In genomic region chr9:65164870-65165269, GRCm38 (mm10) we compare ENCODE assay signal across 12 mouse cellular contexts. TPM values are rescaled to one million over a fixed set of nuclear protein-coding genes. Genes with fewer than 3 reads are reported as not detected.
DNase-seq lines count a peak whose midpoint lies in the region; ATAC-seq lines count a peak whose summit lies in the region.
"Had no signal": no experiment of that assay in that cellular context is flagged by ENCODE, and none has a peak within 500 bp of the region (broad histone marks: within the 10 kb centered on the region; RNA-seq: fewer than 3 reads in every experiment).

No protein-coding gene starts in this region.

- no peak for ATAC-seq in hindbrain, embryonic 16.5 days
- ATAC-seq: intestine, embryonic 16.5 days had no signal

- H3K4me2 ChIP-seq in hindbrain, embryonic 16.5 days (ENCODE audit: low read length), result no peak overlapping the region

- H3K27me3 ChIP-seq in hindbrain, embryonic 10.5 days (ENCODE audit: insufficient read depth, poor library complexity, severe bottlenecking), result peaks cover 6% of the 10 kb centered on the region; the same call in 1 of the 2 replicates
- H3K27me3 ChIP-seq in hindbrain, embryonic 16.5 days (replicated peaks; ENCODE audit: control insufficient read depth, insufficient read depth, low read length), result no peaks in the 10 kb centered on the region; the same call in 1 of the 2 replicates

- 22% methylated on average over 1 of the region's 1 CpGs for WGBS in hindbrain, embryonic 10.5 days
- WGBS in hindbrain, embryonic 16.5 days, result 14% methylated on average over 1 of the region's 1 CpGs

- H3K4me1 ChIP-seq in hindbrain, embryonic 10.5 days (replicated peaks), result peaks cover 98% of the 10 kb centered on the region
- H3K4me1 ChIP-seq in hindbrain, embryonic 16.5 days (ENCODE audit: control insufficient read depth, insufficient read depth, low read depth, low read length), result peaks cover 16% of the 10 kb centered on the region

- H3K9ac ChIP-seq in hindbrain, embryonic 16.5 days (ENCODE audit: low read depth, low read length), result no peak overlapping the region

- H3K9me3 ChIP-seq in hindbrain, embryonic 10.5 days, result no peaks in the 10 kb centered on the region
- no peaks in the 10 kb centered on the region for H3K9me3 ChIP-seq in hindbrain, embryonic 16.5 days (ENCODE audit: control insufficient read depth, low read length)

- H3K36me3 ChIP-seq in hindbrain, embryonic 10.5 days, result peaks cover 66% of the 10 kb centered on the region
- no peaks in the 10 kb centered on the region for H3K36me3 ChIP-seq in hindbrain, embryonic 16.5 days (ENCODE audit: control insufficient read depth, insufficient read depth, low read length)

- no peak overlapping the region for H3K4me3 ChIP-seq in hindbrain, embryonic 10.5 days
- H3K4me3 ChIP-seq in hindbrain, embryonic 16.5 days (ENCODE audit: low read length), result no peak overlapping the region

- no peak for DNase-seq in hindbrain, embryonic 10.5 days (ENCODE audit: low spot score)
- DNase-seq in lung, postnatal 36 days, result peak; percentile 15
- DNase-seq in lung, postnatal 4 days, result no peak
- peak; percentile 41 for DNase-seq in Muller cell, postnatal 12 days (ENCODE audit: inconsistent ontology term)
- peak; percentile 51 for DNase-seq in induced T-regulatory cell, adult 2 months (ENCODE audit: low read depth)
- DNase-seq in yolk sac, embryonic 10.5 days (ENCODE audit: low spot score), result no peak
- no peak for DNase-seq in neural tube, embryonic 10.5 days (ENCODE audit: extremely low spot score, low spot score)
- DNase-seq: heart, adult 18-20 months; spleen, adult 18-20 months; thymus, postnatal 4 days had no signal

- peak overlapping the region; percentile 71; the same call in 1 of the 2 replicates for H3K27ac ChIP-seq in hindbrain, embryonic 10.5 days
- no peak overlapping the region for H3K27ac ChIP-seq in hindbrain, embryonic 16.5 days (ENCODE audit: low read depth, low read length)

RNA-seq across cellular contexts. Expression of gene Igdcc3, which starts 23.9 kb away (rescaled TPM):
- polyA plus RNA-seq in hindbrain, embryonic 10.5 days (2016; fragmentation: Nextera tagmentation; extraction: Ambion mirVana), result 218 and 357 TPM in 2 replicates
- 4.4 and 9.0 TPM in 2 replicates for polyA plus RNA-seq in hindbrain, embryonic 16.5 days (2015; fragmentation: Nextera tagmentation; extraction: Ambion mirVana)

RNA-seq across cellular contexts. Expression of gene Parp16, which starts 30.3 kb away (rescaled TPM):
- polyA plus RNA-seq in hindbrain, embryonic 10.5 days (2016; fragmentation: Nextera tagmentation; extraction: Ambion mirVana), result 7.7 and 8.0 TPM in 2 replicates
- polyA plus RNA-seq in hindbrain, embryonic 16.5 days (2015; fragmentation: Nextera tagmentation; extraction: Ambion mirVana), result 7.7 and 8.3 TPM in 2 replicates

Comparison
In these comparisons a context has a peak if more than half of its experiments do, and no peak if none do; other contexts are left out.
1. DNase-seq: peak in lung, postnatal 36 days (single experiment), Muller cell, postnatal 12 days (single experiment) and induced T-regulatory cell, adult 2 months (single experiment); none in hindbrain, embryonic 10.5 days (single experiment), lung, postnatal 4 days (0 of 2), yolk sac, embryonic 10.5 days (single experiment) and neural tube, embryonic 10.5 days (single experiment).
2. RNA of gene Igdcc3, which starts 23.9 kb away (polyA plus RNA-seq): 218 to 357 TPM in hindbrain, embryonic 10.5 days; 4.4 to 9.0 TPM in hindbrain, embryonic 16.5 days; every median in the first group is over 10 times any median in the second.